Comparison of ENCODE assay signal across 16 mouse cellular contexts in the genomic region with DNA sequence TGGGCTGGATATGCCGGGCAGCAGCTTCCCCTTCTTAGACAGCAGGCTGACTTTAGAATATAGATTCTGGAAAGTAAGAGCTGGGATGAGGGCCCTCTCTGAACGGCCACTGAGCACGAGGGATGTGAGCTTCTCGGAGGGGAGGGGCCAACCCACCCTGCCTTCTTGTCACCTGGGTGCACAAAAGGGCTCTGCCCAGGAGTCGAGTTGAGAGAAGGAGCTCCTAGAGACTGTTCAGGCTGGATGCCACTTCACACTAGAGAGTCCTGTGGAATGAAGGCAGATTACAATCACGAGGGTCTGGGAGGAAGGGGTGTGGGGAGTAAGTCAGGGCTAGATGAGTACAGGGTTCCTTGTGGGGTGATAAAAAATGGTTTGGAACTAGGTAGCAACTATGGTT. TPM values are rescaled to one million over a fixed set of nuclear protein-coding genes. Genes with fewer than 3 reads are reported as not detected.
A peak's percentile ranks its signal among the peaks of the same experiment; 100 is the strongest.
DNase-seq lines count a peak whose midpoint lies in the region; ATAC-seq and TF ChIP-seq lines count a peak whose summit lies in the region.
"Had no signal": no experiment of that assay in that cellular context is flagged by ENCODE, and none has a peak within 500 bp of the region (broad histone marks: within the 10 kb centered on the region; RNA-seq: fewer than 3 reads in every experiment).

No protein-coding gene starts in this region.

- no peak overlapping the region for H3K4me2 ChIP-seq in liver, postnatal 0 days (ENCODE audit: low read depth, low read length)
- no peak overlapping the region for H3K4me2 ChIP-seq in lung, postnatal 0 days (replicated peaks; ENCODE audit: low read depth, low read length)
- H3K4me2 ChIP-seq: midbrain, embryonic 12.5 days; stomach, embryonic 15.5 days had no signal

- H3K9ac ChIP-seq in liver, postnatal 0 days (replicated peaks) = 0 out of 2 replicates have a peak overlapping the region, but pooled peaks have one; percentile 8
- H3K9ac ChIP-seq in lung, postnatal 0 days (replicated peaks; ENCODE audit: low read depth) = no peak overlapping the region
- H3K9ac ChIP-seq: midbrain, embryonic 12.5 days; stomach, embryonic 15.5 days had no signal

- no peak overlapping the region for H3K4me3 ChIP-seq in heart, embryonic 10.5 days
- H3K4me3 ChIP-seq in liver, postnatal 0 days (ENCODE audit: low read depth, low read length) = no peak overlapping the region
- H3K4me3 ChIP-seq in embryonic facial prominence, embryonic 10.5 days = no peak overlapping the region
- no peak overlapping the region for H3K4me3 ChIP-seq in lung, postnatal 0 days (ENCODE audit: low read depth, low read length)
- H3K4me3 ChIP-seq: erythroblast, embryonic 14.5 days; midbrain, embryonic 12.5 days; stomach, embryonic 15.5 days had no signal

- TF ChIP-seq EP300 in liver, postnatal 0 days (IDR thresholded peaks at IDR 0.05; ENCODE audit: low read depth) = no peak
- TF ChIP-seq EP300 in lung, postnatal 0 days (IDR thresholded peaks at IDR 0.05) = peak; percentile 64

- 64% methylated on average over 6 of the region's 6 CpGs for WGBS in heart, embryonic 10.5 days
- 66% methylated on average over 6 of the region's 6 CpGs for WGBS in liver, postnatal 0 days (ENCODE audit: insufficient replicate concordance)
- 75% methylated on average over 6 of the region's 6 CpGs for WGBS in embryonic facial prominence, embryonic 10.5 days
- 48% methylated on average over 6 of the region's 6 CpGs for WGBS in lung, postnatal 0 days

- peaks cover 70% of the 10 kb centered on the region for H3K4me1 ChIP-seq in heart, embryonic 10.5 days
- peaks cover 48% of the 10 kb centered on the region for H3K4me1 ChIP-seq in liver, postnatal 0 days (ENCODE audit: insufficient read depth)
- peaks cover 68% of the 10 kb centered on the region for H3K4me1 ChIP-seq in embryonic facial prominence, embryonic 10.5 days
- H3K4me1 ChIP-seq in lung, postnatal 0 days (ENCODE audit: insufficient read depth, low read depth, low read length) = peaks cover 41% of the 10 kb centered on the region

- H3K27ac ChIP-seq in heart, embryonic 10.5 days = 0 out of 2 replicates have a peak overlapping the region, but pooled peaks have one; percentile 76
- H3K27ac ChIP-seq in liver, postnatal 0 days (ENCODE audit: low read depth) = 0 out of 2 replicates have a peak overlapping the region, but pooled peaks have one; percentile 24
- H3K27ac ChIP-seq in embryonic facial prominence, embryonic 10.5 days (replicated peaks) = 0 out of 2 replicates have a peak overlapping the region, but pooled peaks have one; percentile 2
- H3K27ac ChIP-seq in lung, postnatal 0 days (ENCODE audit: low read length) = peak overlapping the region; percentile 59
- H3K27ac ChIP-seq: midbrain, embryonic 12.5 days; stomach, embryonic 15.5 days had no signal

- ATAC-seq in liver, postnatal 0 days = no peak
- ATAC-seq in lung, postnatal 0 days = peak; percentile 70
- ATAC-seq: hindbrain, embryonic 16.5 days had no signal

- H3K36me3 ChIP-seq in heart, embryonic 10.5 days = 0 out of 2 replicates have a peak, but pooled peaks cover 10% of the 10 kb centered on the region
- no peaks in the 10 kb centered on the region for H3K36me3 ChIP-seq in liver, postnatal 0 days (replicated peaks; ENCODE audit: insufficient read depth, low read length)
- H3K36me3 ChIP-seq in embryonic facial prominence, embryonic 10.5 days (replicated peaks) = peaks cover 8% of the 10 kb centered on the region; the same call in 1 of the 2 replicates
- H3K36me3 ChIP-seq in lung, postnatal 0 days (ENCODE audit: insufficient read depth, low read length) = no peaks in the 10 kb centered on the region
- H3K36me3 ChIP-seq: midbrain, embryonic 12.5 days; stomach, embryonic 15.5 days had no signal

- H3K9me3 ChIP-seq in heart, embryonic 10.5 days = no peaks in the 10 kb centered on the region
- H3K9me3 ChIP-seq in liver, postnatal 0 days (ENCODE audit: low read length) = no peaks in the 10 kb centered on the region
- H3K9me3 ChIP-seq in embryonic facial prominence, embryonic 10.5 days = no peaks in the 10 kb centered on the region
- H3K9me3 ChIP-seq in lung, postnatal 0 days (ENCODE audit: low read length) = no peaks in the 10 kb centered on the region
- H3K9me3 ChIP-seq: midbrain, embryonic 12.5 days; stomach, embryonic 15.5 days had no signal

- TF ChIP-seq CTCF in liver, postnatal 0 days (IDR thresholded peaks at IDR 0.05; ENCODE audit: low read depth) = no peak
- no peak for TF ChIP-seq CTCF in lung, postnatal 0 days (IDR thresholded peaks at IDR 0.05)

- H3K27me3 ChIP-seq in heart, embryonic 10.5 days (ENCODE audit: insufficient read depth, poor library complexity, severe bottlenecking) = no peaks in the 10 kb centered on the region
- H3K27me3 ChIP-seq in liver, postnatal 0 days (ENCODE audit: insufficient read depth, low read length) = no peaks in the 10 kb centered on the region
- no peaks in the 10 kb centered on the region for H3K27me3 ChIP-seq in embryonic facial prominence, embryonic 10.5 days (replicated peaks; ENCODE audit: low read depth, poor library complexity, severe bottlenecking)
- H3K27me3 ChIP-seq in lung, postnatal 0 days (replicated peaks; ENCODE audit: insufficient read depth, low read length) = no peaks in the 10 kb centered on the region
- H3K27me3 ChIP-seq: midbrain, embryonic 12.5 days; stomach, embryonic 15.5 days had no signal

- no peak for DNase-seq in heart, embryonic 10.5 days (ENCODE audit: low spot score)
- DNase-seq in heart, postnatal 4 days = no peak
- DNase-seq in liver, postnatal 0 days = no peak
- DNase-seq in liver = no peak
- no peak for DNase-seq in embryonic facial prominence, embryonic 10.5 days (ENCODE audit: low spot score)
- peak; percentile 71 for DNase-seq in lung, postnatal 0 days (ENCODE audit: low spot score)
- DNase-seq in layer of hippocampus, adult 9-11 months = no peak
- DNase-seq: adrenal gland, postnatal 10 days; cerebellum, adult 11-12 months; cerebellum, postnatal 36 days; gastrocnemius, postnatal 25 days; kidney, adult 18-20 months had no signal

RNA-seq across cellular contexts. Expression of a gene that starts 5.6 kb away (rescaled TPM):
- 74.7 and 90.1 TPM in 2 replicates for polyA plus RNA-seq in heart, embryonic 10.5 days (2016; fragmentation: Nextera tagmentation; extraction: Ambion mirVana)
- total RNA-seq in heart, postnatal 4 days (2021) = 10 to 100 TPM; 24.8 to 26.0 TPM
- 30.6 and 39.7 TPM in 2 replicates for polyA plus RNA-seq in liver, postnatal 0 days (2015; fragmentation: Nextera tagmentation; extraction: Ambion mirVana)
- 85.4 and 85.8 TPM in 2 replicates for polyA plus RNA-seq in embryonic facial prominence, embryonic 10.5 days (2016; fragmentation: Nextera tagmentation; extraction: Ambion mirVana)
- 57.8 and 69.4 TPM in 2 replicates for polyA plus RNA-seq in lung, postnatal 0 days (2015; fragmentation: Nextera tagmentation; extraction: Ambion mirVana)

Comparison
In these comparisons a context has a peak if more than half of its experiments do, and no peak if none do; other contexts are left out.
1. H3K27ac ChIP-seq: peak in every context shown above with its lines; median percentile 76 in heart, embryonic 10.5 days; 59 in lung, postnatal 0 days; 24 in liver, postnatal 0 days; 2 in embryonic facial prominence, embryonic 10.5 days.